Mouse (Mus musculus): ENCODE results near the gene Gabra1. TPM values are rescaled to one million over a fixed set of nuclear protein-coding genes. Genes with fewer than 3 reads are reported as not detected.

Gabra1 gene
- not detected for polyA plus RNA-seq (2015; fragmentation: Illumina TruSeq; extraction: RNeasy Lipid Tissue Mini Kit (QIAGEN cat#74804); ENCODE audit: insufficient read depth, low read depth, low replicate concordance)

DNA sequence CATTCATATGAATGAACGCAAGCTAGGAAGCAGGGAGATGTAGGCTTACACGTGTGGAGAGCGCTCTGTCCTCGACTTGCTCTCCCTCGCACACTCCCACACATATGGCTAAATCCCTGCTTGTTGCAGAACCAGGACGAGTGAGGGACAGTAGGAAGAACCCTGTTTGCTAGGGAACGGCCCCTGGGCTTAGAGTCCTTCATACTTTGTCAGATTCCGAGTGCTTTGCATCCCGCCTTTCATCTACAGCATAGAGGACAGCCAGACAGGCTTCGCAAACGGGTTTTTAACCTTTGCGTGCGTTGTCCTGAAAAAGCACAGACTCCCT is at the start of gene Gabra1:
Gene Gabra1, minus strand, starts transcription at position 106 of the 328 bp plus-strand sequence.

Other genes starting within 250 kb of the Gabra1 start
- gene Gabrg2, start 182.1 kb downstream of the Gabra1 start, polyA plus RNA-seq (2015; fragmentation: Illumina TruSeq; extraction: RNeasy Lipid Tissue Mini Kit (QIAGEN cat#74804); ENCODE audit: insufficient read depth, low read depth, low replicate concordance) = not detected
- not detected for gene Gabra6, start 138.1 kb upstream of the Gabra1 start, polyA plus RNA-seq (2015; fragmentation: Illumina TruSeq; extraction: RNeasy Lipid Tissue Mini Kit (QIAGEN cat#74804); ENCODE audit: insufficient read depth, low read depth, low replicate concordance)
- gene Gabrb2, start 236.8 kb upstream of the Gabra1 start, polyA plus RNA-seq (2015; fragmentation: Illumina TruSeq; extraction: RNeasy Lipid Tissue Mini Kit (QIAGEN cat#74804); ENCODE audit: insufficient read depth, low read depth, low replicate concordance) = not detected

Measured in pancreas, adult 10 weeks (tissue).